Mouse (Mus musculus) retina, postnatal 1 day (tissue): Measurements from ENCODE around the gene Plcg2.

Experiments used
- DNase-seq: peaks from one replicate; pipeline ENCODE4 v3.0.0-alpha.2; 2012

The Plcg2 gene

DNA sequence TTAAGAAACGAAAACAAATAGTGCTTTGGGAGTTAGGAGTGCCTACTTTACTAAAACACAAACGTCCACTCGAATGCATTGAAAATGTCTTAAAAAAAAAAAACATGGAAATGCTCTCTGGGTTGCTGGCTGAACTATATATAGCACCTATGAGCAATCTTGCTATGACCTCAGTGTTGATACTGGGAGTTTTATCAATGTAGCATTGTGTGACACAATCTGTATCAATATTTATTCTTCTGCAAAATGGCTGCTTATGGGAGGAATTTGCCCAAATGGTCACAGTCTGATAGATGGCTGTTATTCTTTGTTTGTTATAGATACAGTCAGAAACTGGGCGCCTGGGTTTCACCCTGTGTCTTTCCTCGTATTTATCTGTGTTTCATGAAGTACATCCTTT, 147.4 kb downstream of the Plcg2 start:
- no peak for DNase-seq

DNA sequence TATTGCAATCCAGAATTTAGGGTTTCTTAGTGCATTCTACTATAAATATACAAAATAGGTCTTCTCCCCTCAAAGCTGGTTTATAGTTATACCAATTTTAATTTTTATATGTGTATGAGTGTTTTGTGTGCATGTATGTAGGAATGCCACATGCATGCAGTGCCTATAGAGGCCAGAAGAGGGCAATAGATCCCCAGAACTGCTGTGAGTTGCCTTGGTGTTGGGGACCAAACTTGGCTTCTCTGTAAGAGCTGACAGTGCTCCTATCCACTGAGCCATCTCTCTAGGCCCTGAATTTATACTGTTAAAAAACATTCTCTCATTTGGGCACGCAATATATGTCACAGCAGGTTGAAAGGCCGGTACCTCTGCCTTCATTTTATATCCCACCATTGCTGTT, 147.9 kb downstream of the Plcg2 start:
- DNase-seq, result peak; percentile 71

DNA sequence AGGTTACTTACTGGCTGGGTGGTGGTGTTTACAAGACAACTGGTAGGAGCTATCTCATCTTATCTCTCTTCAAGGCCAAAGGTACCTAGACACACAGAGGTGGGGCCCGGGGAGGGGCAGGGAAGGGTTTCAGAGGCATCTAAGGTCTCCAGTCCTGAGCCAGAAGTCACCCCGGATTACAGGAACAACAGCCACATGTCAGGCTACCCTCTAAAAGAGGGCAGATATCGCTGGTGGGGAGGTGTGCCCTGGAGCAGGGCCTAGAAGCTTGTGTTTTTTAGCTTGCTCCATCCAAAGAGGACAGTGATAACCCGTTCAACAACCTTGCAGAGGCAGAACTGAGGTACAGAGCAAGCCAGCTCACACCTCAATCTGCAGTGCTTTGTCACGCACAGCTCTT, 148.3 kb downstream of the Plcg2 start:
- no peak for DNase-seq

DNA sequence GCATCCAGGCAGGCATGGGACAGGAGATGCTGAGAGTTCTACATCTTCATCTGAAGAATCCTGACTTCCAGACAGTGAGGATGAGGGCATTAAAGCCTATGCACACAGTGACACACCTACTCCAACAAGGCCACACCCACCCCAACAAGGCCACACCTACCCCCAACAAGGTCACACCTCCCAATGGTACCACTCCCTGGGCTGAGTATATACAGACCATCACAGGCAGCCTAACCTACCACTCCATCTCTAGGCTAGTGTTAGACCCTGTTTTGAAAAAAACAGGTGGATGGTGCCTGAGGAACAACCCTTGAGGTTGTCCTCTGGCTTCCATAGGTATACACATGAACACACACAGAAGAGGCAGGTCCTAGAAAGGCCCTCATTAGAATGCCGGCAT, 154.2 kb downstream of the Plcg2 start:
- no peak for DNase-seq

DNA sequence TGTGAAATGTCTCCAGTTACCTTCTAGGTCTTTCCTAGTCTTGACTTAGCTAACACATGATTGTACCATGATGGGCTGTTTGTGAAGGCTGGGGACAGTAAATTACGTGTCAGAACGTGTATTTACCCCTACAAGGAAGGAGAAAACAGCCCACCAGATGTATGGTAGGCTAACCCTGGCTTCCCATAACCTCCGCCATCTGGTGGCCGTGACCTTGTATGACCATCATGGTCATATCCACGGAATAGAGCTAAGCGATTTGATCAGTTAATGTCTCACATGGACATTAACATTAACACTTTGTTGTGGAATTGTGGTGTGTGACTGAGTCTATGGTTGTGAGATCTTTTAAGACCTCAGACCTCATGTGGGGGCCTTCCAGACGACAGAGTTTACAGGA, 160.9 kb downstream of the Plcg2 start:
- DNase-seq, result peak; percentile 22

DNA sequence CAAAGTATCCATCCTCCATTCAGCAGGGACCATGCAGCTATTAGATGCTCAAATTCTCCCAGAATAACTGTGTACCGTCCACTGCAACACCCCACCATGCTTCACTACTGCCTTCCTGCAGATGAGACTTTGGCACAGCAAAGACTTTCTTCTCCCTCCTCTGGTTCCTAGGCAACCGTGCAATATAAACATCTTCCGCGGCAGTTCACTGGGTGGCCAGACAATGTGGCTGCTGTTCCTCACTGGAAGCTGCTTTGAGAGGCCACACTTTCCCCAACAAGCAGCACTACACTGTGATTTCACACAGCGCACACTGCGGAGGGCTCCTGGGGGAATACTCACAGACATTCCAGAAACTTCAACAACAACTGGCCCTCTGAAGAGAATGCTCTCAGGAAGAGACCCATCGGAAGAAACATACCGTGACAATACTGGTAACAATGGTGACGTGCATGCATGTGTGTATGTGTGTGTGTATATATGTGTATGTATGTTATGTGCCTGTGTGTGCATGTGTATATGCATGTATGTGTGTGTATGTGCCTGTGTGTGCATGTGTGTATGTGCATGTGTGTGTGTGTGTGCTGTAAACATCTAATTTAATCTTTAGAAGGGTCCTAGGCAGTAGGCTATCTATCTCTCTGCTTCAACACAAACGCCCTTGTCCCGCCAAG, 162.4 kb downstream of the Plcg2 start:
- DNase-seq, result peak; percentile 92

DNA sequence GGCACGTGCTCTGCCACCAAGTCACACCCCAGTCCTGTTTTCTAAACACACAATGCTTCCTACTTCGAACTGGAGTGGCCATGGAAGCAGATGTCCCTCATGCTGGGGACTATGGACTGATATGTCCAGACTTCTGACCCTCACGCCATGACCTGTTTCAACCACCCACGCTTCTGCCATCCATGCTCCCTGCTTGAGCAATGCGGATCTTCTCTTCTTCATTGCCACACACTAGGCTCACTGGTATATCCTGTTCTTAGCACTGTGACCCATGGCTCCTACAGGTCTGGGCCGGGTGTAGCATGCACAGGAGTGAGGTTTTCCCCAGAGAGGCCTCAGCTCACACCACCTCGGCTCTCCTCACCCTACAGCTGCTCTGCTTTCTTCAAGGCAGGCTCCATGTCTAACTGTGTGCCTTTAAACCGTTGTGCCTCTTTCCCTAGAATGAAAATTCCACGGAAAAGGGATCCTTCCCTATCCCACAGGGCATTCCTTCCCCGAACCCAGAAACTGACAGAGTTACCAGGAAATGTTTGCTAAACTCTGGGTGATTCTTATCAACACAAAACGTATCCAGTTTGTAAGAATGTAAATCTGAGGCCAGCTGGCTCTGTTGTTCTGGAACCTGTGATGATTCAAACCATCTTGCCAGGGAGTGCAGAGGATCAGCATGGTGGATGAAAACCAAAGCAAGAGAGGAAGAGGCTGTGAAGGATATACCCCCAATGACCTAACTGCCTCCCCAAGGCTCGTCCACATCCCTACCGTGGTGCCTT, 169.4 kb downstream of the Plcg2 start:
- no peak for DNase-seq

DNA sequence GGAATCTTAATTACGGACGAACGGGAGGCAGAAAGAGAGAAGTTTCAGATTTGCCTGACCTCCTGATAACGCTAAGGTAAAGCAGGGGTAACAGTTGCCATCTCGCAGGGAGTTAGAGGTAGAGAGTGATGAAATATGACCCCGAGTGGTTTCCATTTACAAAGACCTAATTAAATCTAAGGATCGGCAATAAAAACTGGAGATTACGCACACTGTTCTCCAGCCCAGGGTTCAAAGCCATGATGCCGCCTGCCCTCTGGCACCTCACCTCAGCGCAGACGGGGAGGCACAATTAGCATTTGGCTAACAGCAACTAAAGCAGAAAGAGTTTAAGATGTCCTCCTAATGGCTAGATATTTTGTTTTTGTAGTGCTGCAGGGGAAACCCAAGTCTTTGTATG, 172.4 kb downstream of the Plcg2 start:
- no peak for DNase-seq

DNA sequence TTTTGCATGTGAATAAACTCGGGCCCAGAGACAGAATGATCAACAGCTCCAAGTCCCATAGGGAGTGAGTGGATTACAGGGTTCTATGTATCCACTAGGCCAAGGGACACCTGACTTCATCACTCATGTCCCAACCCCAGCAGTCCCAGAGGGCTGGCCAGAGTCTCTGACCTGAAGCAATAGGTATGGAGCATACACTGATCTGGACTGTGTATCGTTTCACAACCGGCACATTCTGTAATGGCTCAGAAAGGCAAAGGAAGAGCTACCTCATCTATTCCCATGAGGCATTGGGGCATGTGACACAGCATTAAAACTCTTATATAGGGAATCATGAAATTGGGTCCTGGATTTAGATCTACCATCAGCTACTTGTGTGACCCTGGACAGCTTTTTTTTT, 174.5 kb downstream of the Plcg2 start:
- DNase-seq, result no peak

DNA sequence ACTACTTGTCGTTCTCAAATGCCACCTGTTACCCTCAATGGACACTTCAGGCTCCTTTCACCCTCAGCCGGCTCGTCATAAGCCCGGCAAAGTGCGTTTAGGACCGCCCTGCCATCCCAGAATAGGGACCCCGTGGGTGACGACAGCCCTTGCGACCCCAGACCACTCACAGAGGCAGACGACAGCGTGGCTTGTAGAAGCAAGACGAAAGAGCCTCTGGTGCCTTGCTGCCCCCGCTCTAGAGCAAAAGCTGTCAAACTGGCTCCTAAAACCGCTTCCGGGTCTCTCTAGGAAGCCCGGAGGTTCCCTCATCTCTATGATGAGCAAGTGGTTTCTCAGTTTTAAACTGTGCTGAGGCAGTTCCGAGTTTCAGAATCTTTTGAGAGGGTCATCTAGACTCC, 175.3 kb downstream of the Plcg2 start, which contains the start of gene Sdr42e1:
TSS of gene Sdr42e1 (minus strand) at position 260 of the 401 bp plus-strand sequence.
- DNase-seq, result peak; percentile 72

DNA sequence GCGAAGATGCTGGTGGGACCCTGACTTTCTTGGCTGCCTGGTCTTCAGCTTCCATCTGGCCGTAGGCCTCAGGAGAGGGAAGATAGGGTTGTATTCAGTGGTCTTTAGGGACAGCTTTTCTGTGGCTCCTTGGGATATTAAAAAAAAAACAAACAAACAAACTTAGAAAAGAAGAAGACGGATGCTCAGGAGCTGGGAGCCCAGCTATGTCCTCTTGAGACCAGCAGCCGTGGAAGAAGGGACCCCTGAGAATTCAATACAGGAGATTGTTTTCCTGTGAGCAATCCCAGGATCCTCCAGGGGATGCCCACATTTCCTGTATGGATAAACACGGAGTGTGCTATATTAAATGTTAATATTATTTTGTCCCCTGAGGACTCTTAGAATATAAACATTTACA, 177.1 kb downstream of the Plcg2 start:
- no peak for DNase-seq

DNA sequence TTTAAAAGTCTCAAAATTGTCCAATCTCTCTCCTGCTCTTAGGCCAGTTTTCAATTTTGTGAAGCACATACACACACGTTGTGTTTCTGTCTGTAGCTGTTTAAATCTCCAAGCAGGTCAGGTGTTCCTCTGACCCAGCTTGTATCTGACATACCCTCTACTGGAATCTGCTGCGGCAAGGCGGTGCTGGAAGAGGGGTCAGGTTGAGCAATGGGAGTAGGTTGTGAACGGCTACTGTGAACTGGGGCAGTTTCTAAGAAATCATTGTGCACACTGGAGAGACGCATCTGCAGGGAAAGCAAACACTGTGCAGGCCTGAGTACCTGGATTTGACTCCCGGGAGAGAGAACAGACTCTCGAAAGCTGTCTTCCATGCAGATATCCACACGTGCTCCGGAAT, 178.4 kb downstream of the Plcg2 start:
- DNase-seq, result no peak

DNA sequence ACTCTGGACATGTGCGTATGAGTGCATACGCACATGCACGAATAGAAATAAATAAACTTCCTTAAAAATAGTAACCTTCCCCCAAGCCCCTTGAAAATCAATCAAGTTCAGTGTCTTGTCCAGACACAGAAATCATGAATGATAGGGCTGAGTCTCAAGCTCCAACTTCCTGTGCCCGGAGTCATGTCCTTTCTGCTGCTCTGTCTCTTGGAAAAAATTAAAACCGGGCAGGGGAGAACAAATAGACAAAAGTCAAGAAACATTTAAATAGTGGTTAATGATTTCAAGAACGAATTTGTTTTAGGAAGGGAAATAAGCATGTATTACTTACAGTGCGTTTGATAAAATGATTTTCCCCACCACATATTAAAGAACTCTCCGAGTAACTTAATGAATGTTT, 178.9 kb downstream of the Plcg2 start:
- DNase-seq, result no peak

DNA sequence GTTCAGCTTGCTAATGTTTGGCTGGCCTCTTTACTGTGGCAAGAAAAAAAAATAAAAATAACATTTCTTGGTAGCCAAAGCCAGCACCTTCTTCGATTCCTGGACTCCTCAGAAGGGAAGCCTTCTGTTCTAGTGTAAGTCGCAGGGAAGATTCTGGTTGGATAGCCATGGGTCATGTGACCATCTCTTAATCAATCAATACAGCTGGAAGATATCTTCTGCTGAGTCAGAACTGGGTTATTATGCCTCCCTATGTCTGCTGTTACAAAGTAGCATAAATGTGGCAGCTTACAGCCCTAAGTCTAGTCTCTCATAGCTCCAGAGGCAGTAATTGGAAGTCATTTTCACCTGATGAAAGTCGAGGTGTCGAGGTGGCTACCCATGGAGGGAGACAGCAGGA, 180.6 kb downstream of the Plcg2 start:
- no peak for DNase-seq

DNA sequence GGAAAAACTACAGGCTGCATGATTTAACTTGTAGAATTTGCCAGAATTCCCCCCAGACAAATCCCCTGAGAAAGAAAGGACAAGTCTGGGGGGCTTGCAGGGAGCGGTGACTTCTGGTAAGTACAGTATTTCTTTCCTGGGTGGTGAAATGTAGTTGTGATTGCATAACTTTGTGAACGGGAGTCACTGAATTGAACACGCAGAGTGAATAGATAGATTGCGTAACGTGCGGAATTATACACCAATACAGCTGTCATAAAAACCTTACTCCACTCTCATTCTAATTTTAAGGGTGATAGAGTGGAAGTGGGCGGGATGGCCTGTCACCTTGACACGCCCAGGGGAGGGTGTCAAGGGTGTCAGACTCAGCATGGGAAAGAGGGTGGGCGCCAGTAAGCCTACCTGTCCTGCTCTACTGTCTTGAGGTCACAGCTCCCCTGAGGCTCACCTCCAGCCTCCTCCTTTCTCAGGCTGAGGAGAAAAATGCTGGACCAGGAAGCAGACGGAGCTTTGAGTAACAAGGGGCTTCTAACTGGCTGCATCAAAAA, 185.9 kb downstream of the Plcg2 start:
- no peak for DNase-seq

DNA sequence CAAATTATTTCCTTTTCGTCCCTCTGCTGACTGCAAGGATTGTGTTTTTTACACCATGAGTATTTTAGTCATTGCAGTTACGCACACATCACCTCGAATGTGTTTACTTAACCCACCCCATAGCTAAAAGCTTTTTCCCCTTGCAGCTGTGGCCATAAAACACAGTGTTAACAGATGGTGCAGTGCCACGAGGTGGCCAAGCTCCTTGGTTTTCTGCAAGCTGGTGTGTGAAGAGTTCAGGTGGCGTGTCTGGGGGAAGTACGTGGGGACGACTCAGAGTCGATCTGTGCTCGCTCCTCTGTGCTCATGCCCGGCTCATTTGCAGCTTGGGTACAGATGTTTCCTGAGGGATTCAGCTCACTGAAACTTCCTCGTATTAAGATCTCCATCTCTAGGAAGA, 186.4 kb downstream of the Plcg2 start:
- DNase-seq, result no peak
